Mouse (Mus musculus) embryonic fibroblast, embryonic 13.5 days (primary cell): ENCODE data around the gene Prss41.

Source experiments
- CTCF ChIP-seq: IDR thresholded peaks from 2 replicates; pipeline ENCODE4 v1.5.1; 2011; ENCODE audit warnings: mild to moderate bottlenecking, control low read depth, low read length, moderate library complexity, borderline replicate concordance; ENCODE audit not compliant: insufficient read depth
- POLR2A ChIP-seq: IDR thresholded peaks from 2 replicates; pipeline ENCODE4 v1.6.1; 2011; ENCODE audit warnings: low read depth, mild to moderate bottlenecking, control low read depth, low read length, moderate library complexity

GRCm38 (mm10) chr17:23831201-23831600 is 12.8 kb downstream of the Prss41 start:
- TF ChIP-seq POLR2A (no peak), CTCF (no peak)
